Mouse (Mus musculus): ENCODE results near the gene Cd3g.

Gene Cd3g

GRCm38 (mm10) chr9:44920374-44921122, 59.7 kb downstream of the Cd3g start, which contains the start of gene Atp5l:
Atp5l (minus strand) TSS chr9:44920742.
- ATAC-seq (ENCODE audit: insufficient number of reproducible peaks, low FRiP score, low TSS enrichment), result peak; percentile 85; the same call in 1 of the 2 replicates

DNA sequence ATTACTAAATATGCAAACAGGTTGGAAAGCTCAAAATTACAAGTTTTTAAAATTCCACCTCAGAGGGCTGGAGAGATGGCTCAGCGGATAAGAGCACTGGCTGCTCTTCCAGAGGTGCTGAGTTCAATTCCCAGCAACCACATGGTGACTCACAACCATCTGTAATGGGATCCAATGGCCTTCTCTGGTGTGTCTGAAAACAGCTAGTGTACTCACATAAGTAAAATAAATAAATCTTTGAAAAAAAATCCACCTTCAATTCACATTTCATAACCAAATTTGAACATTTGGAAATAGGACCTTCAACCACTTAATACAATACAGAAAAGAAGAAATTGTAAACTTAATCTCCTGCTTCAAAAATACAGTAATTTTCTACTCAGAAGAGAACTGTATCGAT, 60.6 kb downstream of the Cd3g start:
- ATAC-seq (ENCODE audit: insufficient number of reproducible peaks, low FRiP score, low TSS enrichment), result no peak
